Comparison of ENCODE assay signal across 8 mouse cellular contexts in genomic region chr2:119237210-119237870, GRCm38 (mm10). TPM values are rescaled to one million over a fixed set of nuclear protein-coding genes. Genes with fewer than 3 reads are reported as not detected.
DNase-seq lines count a peak whose midpoint lies in the region; ATAC-seq lines count a peak whose summit lies in the region.

Spint1 (plus strand) TSS chr2:119237362.

- H3K27ac ChIP-seq in embryonic facial prominence, embryonic 14.5 days (replicated peaks; ENCODE audit: low read depth, low read length), result 0 out of 2 replicates have a peak within 1 kb of the TSS, but pooled peaks have one; percentile 10
- H3K27ac ChIP-seq in lung, embryonic 15.5 days, result peak within 1 kb of the TSS; percentile 71
- peak within 1 kb of the TSS; percentile 88 for H3K27ac ChIP-seq in stomach, embryonic 16.5 days (ENCODE audit: low read length)

- H3K9me3 ChIP-seq in embryonic facial prominence, embryonic 14.5 days (ENCODE audit: control insufficient read depth, low read length), result no peaks in the 10 kb centered on the region
- H3K9me3 ChIP-seq in lung, embryonic 15.5 days, result no peaks in the 10 kb centered on the region
- H3K9me3 ChIP-seq in stomach, embryonic 16.5 days (replicated peaks; ENCODE audit: control insufficient read depth, low read length), result no peaks in the 10 kb centered on the region

- peak; percentile 32 for DNase-seq in retina, embryonic 14.5 days (ENCODE audit: low spot score)
- no peak for DNase-seq in retina, postnatal 1 day
- peak; percentile 53 for DNase-seq in embryonic facial prominence, embryonic 14.5 days (ENCODE audit: low spot score)
- DNase-seq in kidney, adult 18-20 months, result peak; percentile 82
- DNase-seq in cerebellum, adult 11 months, result no peak
- DNase-seq in left cerebral cortex, adult 9 months (ENCODE audit: low spot score in 2 of 2), result no peak

- under 1% methylated on average over 28 of the region's 73 CpGs for WGBS in embryonic facial prominence, embryonic 14.5 days
- WGBS in lung, embryonic 15.5 days, result under 1% methylated on average over 71 of the region's 73 CpGs
- WGBS in stomach, embryonic 16.5 days, result under 1% methylated on average over 73 of the region's 73 CpGs

- H3K36me3 ChIP-seq in embryonic facial prominence, embryonic 14.5 days (ENCODE audit: control insufficient read depth, insufficient read depth, low read length), result no peaks in the 10 kb centered on the region
- no peaks in the 10 kb centered on the region for H3K36me3 ChIP-seq in lung, embryonic 15.5 days
- H3K36me3 ChIP-seq in stomach, embryonic 16.5 days (ENCODE audit: control insufficient read depth, insufficient read depth, low read length), result no peaks in the 10 kb centered on the region

- peaks cover 53% of the 10 kb centered on the region for H3K27me3 ChIP-seq in embryonic facial prominence, embryonic 14.5 days (replicated peaks; ENCODE audit: control insufficient read depth, insufficient read depth, low read length)
- peaks cover 49% of the 10 kb centered on the region for H3K27me3 ChIP-seq in lung, embryonic 15.5 days
- H3K27me3 ChIP-seq in stomach, embryonic 16.5 days (ENCODE audit: control insufficient read depth, insufficient read depth, low read length), result peaks cover 31% of the 10 kb centered on the region

- no peaks in the 10 kb centered on the region for H3K4me1 ChIP-seq in embryonic facial prominence, embryonic 14.5 days (ENCODE audit: control insufficient read depth, insufficient read depth, low read length)
- H3K4me1 ChIP-seq in lung, embryonic 15.5 days, result peaks cover 11% of the 10 kb centered on the region
- H3K4me1 ChIP-seq in stomach, embryonic 16.5 days (ENCODE audit: control insufficient read depth, insufficient read depth, low read length), result no peaks in the 10 kb centered on the region; the same call in 1 of the 2 replicates

- ATAC-seq in embryonic facial prominence, embryonic 14.5 days (ENCODE audit: low read depth), result peak; percentile 71
- peak; percentile 73 for ATAC-seq in lung, embryonic 15.5 days (ENCODE audit: borderline replicate concordance, extremely low read depth, low FRiP score, low TSS enrichment)
- peak; percentile 84 for ATAC-seq in stomach, embryonic 16.5 days (ENCODE audit: insufficient read depth, low FRiP score)

- peak within 1 kb of the TSS; percentile 81 for H3K4me2 ChIP-seq in embryonic facial prominence, embryonic 14.5 days (ENCODE audit: low read depth, low read length)
- H3K4me2 ChIP-seq in lung, embryonic 15.5 days, result peak within 1 kb of the TSS; percentile 82
- peak within 1 kb of the TSS; percentile 65 for H3K4me2 ChIP-seq in stomach, embryonic 16.5 days (ENCODE audit: low read depth, low read length)

- H3K9ac ChIP-seq in embryonic facial prominence, embryonic 14.5 days (ENCODE audit: low read depth, low read length), result peak within 1 kb of the TSS; percentile 58
- peak within 1 kb of the TSS; percentile 42 for H3K9ac ChIP-seq in lung, embryonic 15.5 days
- H3K9ac ChIP-seq in stomach, embryonic 16.5 days (ENCODE audit: low read length), result peak within 1 kb of the TSS; percentile 78

- peak within 1 kb of the TSS; percentile 50 for H3K4me3 ChIP-seq in embryonic facial prominence, embryonic 14.5 days (ENCODE audit: low read depth, low read length)
- peak within 1 kb of the TSS; percentile 51 for H3K4me3 ChIP-seq in lung, embryonic 15.5 days
- peak within 1 kb of the TSS; percentile 60 for H3K4me3 ChIP-seq in stomach, embryonic 16.5 days (replicated peaks; ENCODE audit: low read length)

RNA-seq across cellular contexts. Expression of gene Spint1, which starts in this region (rescaled TPM):
- 14.1 and 17.0 TPM in 2 replicates for polyA plus RNA-seq in embryonic facial prominence, embryonic 14.5 days (2014; fragmentation: Nextera tagmentation; extraction: Ambion mirVana)
- polyA plus RNA-seq in lung, embryonic 15.5 days (2015; fragmentation: Nextera tagmentation; extraction: Ambion mirVana), result 30.6 and 31.9 TPM in 2 replicates
- polyA plus RNA-seq in stomach, embryonic 16.5 days (2015; fragmentation: Nextera tagmentation; extraction: Ambion mirVana), result 78.6 and 95.9 TPM in 2 replicates

Comparison
In these comparisons a context has a peak if more than half of its experiments do, and no peak if none do; other contexts are left out.
1. DNase-seq: peak in retina, embryonic 14.5 days (single experiment), embryonic facial prominence, embryonic 14.5 days (single experiment) and kidney, adult 18-20 months (single experiment); none in retina, postnatal 1 day (single experiment), cerebellum, adult 11 months (single experiment) and left cerebral cortex, adult 9 months (0 of 2).
2. H3K27ac ChIP-seq: peak in every context shown above with its lines; median percentile 88 in stomach, embryonic 16.5 days; 71 in lung, embryonic 15.5 days; 10 in embryonic facial prominence, embryonic 14.5 days.
3. Peak in every context shown above with its lines, with median percentiles within 50 percentile points of each other: ATAC-seq, H3K4me2 ChIP-seq, H3K4me3 ChIP-seq and H3K9ac ChIP-seq.